21 mouse cellular contexts compared by ENCODE assay signal in genomic region chr15:42372704-42373286, GRCm38 (mm10).
DNase-seq lines count a peak whose midpoint lies in the region; ATAC-seq lines count a peak whose summit lies in the region.
"Had no signal": no experiment of that assay in that cellular context is flagged by ENCODE, and none has a peak within 500 bp of the region (broad histone marks: within the 10 kb centered on the region; RNA-seq: fewer than 3 reads in every experiment).

No protein-coding gene starts in this region.

- peaks cover 3% of the 10 kb centered on the region for H3K4me1 ChIP-seq in limb, embryonic 11.5 days (ENCODE audit: control insufficient read depth, insufficient read depth, low read length)
- H3K4me1 ChIP-seq in limb, embryonic 10.5 days = peaks cover 20% of the 10 kb centered on the region
- H3K4me1 ChIP-seq in kidney, embryonic 14.5 days (ENCODE audit: control insufficient read depth, insufficient read depth, low read length) = peaks cover 4% of the 10 kb centered on the region; the same call in 1 of the 2 replicates
- H3K4me1 ChIP-seq in neural tube, embryonic 11.5 days (ENCODE audit: control insufficient read depth, insufficient read depth, low read length) = no peaks in the 10 kb centered on the region
- H3K4me1 ChIP-seq: forebrain, embryonic 12.5 days had no signal

- peak; percentile 27 for DNase-seq in limb, embryonic 11.5 days (ENCODE audit: low spot score)
- no peak for DNase-seq in limb, embryonic 10.5 days (ENCODE audit: low spot score)
- peak; percentile 51 for DNase-seq in embryo, embryonic 9.5 days (ENCODE audit: extremely low spot score)
- peak; percentile 15 for DNase-seq in neural tube, embryonic 11.5 days (ENCODE audit: low spot score)
- no peak for DNase-seq in right cerebral cortex, postnatal 36 days (ENCODE audit: low spot score in 2 of 2)
- DNase-seq in cerebellum, postnatal 4 days (ENCODE audit: low spot score in 2 of 2) = no peak
- no peak for DNase-seq in lung, postnatal 14 days
- DNase-seq: adrenal gland, postnatal 14 days; B cell, adult 2 months; cerebellum, adult 18-20 months; cerebellum, postnatal 36 days; gastrocnemius, postnatal 14 days; layer of hippocampus, adult 9-11 months; liver; lung, adult 2 months; right cerebral cortex, postnatal 4 days had no signal

- H3K36me3 ChIP-seq in limb, embryonic 11.5 days (ENCODE audit: control insufficient read depth, insufficient read depth, low read length) = no peaks in the 10 kb centered on the region
- no peaks in the 10 kb centered on the region for H3K36me3 ChIP-seq in limb, embryonic 10.5 days
- H3K36me3 ChIP-seq in kidney, embryonic 14.5 days (ENCODE audit: control insufficient read depth, insufficient read depth, low read length) = no peaks in the 10 kb centered on the region
- H3K36me3 ChIP-seq in neural tube, embryonic 11.5 days (ENCODE audit: control insufficient read depth, insufficient read depth, low read length) = no peaks in the 10 kb centered on the region
- H3K36me3 ChIP-seq: forebrain, embryonic 12.5 days had no signal

- H3K9ac ChIP-seq in limb, embryonic 11.5 days (ENCODE audit: low read length) = no peak overlapping the region
- no peak overlapping the region for H3K9ac ChIP-seq in kidney, embryonic 14.5 days (ENCODE audit: low read depth, low read length)
- H3K9ac ChIP-seq in neural tube, embryonic 11.5 days (ENCODE audit: low read length) = no peak overlapping the region
- H3K9ac ChIP-seq: forebrain, embryonic 12.5 days; hindbrain, embryonic 14.5 days had no signal

- H3K27ac ChIP-seq in limb, embryonic 11.5 days (replicated peaks; ENCODE audit: low read depth, low read length) = no peak overlapping the region
- H3K27ac ChIP-seq in limb, embryonic 10.5 days = no peak overlapping the region
- H3K27ac ChIP-seq in kidney, embryonic 14.5 days (ENCODE audit: low read depth, low read length) = no peak overlapping the region
- H3K27ac ChIP-seq in neural tube, embryonic 11.5 days (ENCODE audit: low read depth, low read length) = no peak overlapping the region
- H3K27ac ChIP-seq: forebrain, embryonic 12.5 days; hindbrain, embryonic 14.5 days had no signal

- WGBS in limb, embryonic 11.5 days = 92% methylated on average over 2 of the region's 2 CpGs
- WGBS in limb, embryonic 10.5 days = 88% methylated on average over 2 of the region's 2 CpGs
- 85% methylated on average over 2 of the region's 2 CpGs for WGBS in kidney, embryonic 14.5 days
- 92% methylated on average over 2 of the region's 2 CpGs for WGBS in neural tube, embryonic 11.5 days

- peak; percentile 65; the same call in 1 of the 2 replicates for ATAC-seq in limb, embryonic 11.5 days (ENCODE audit: insufficient number of reproducible peaks, low FRiP score, low TSS enrichment, low read depth)
- peak; percentile 91 for ATAC-seq in kidney, embryonic 14.5 days (ENCODE audit: low FRiP score, low TSS enrichment)
- no peak for ATAC-seq in neural tube, embryonic 11.5 days (ENCODE audit: insufficient read depth, low FRiP score, low TSS enrichment)
- ATAC-seq: activated CD4-positive, CD25-positive, alpha-beta regulatory T cell, adult 4 months; Patski had no signal

- H3K9me3 ChIP-seq in limb, embryonic 11.5 days (ENCODE audit: control insufficient read depth, low read length) = no peaks in the 10 kb centered on the region
- H3K9me3 ChIP-seq in limb, embryonic 10.5 days (replicated peaks) = no peaks in the 10 kb centered on the region
- H3K9me3 ChIP-seq in kidney, embryonic 14.5 days (ENCODE audit: control insufficient read depth, low read length) = no peaks in the 10 kb centered on the region
- no peaks in the 10 kb centered on the region for H3K9me3 ChIP-seq in neural tube, embryonic 11.5 days (ENCODE audit: control insufficient read depth, low read length)
- H3K9me3 ChIP-seq: forebrain, embryonic 12.5 days had no signal

- no peaks in the 10 kb centered on the region for H3K27me3 ChIP-seq in limb, embryonic 11.5 days (ENCODE audit: control insufficient read depth, insufficient read depth, low read length)
- H3K27me3 ChIP-seq in limb, embryonic 10.5 days (ENCODE audit: low read depth, poor library complexity, severe bottlenecking) = no peaks in the 10 kb centered on the region
- no peaks in the 10 kb centered on the region for H3K27me3 ChIP-seq in kidney, embryonic 14.5 days (ENCODE audit: control insufficient read depth, insufficient read depth, low read length)
- no peaks in the 10 kb centered on the region for H3K27me3 ChIP-seq in neural tube, embryonic 11.5 days (ENCODE audit: control insufficient read depth, insufficient read depth, low read length)
- H3K27me3 ChIP-seq: forebrain, embryonic 12.5 days; Patski had no signal

- H3K4me2 ChIP-seq in limb, embryonic 11.5 days (ENCODE audit: low read depth, severe bottlenecking) = no peak overlapping the region
- no peak overlapping the region for H3K4me2 ChIP-seq in kidney, embryonic 14.5 days (replicated peaks; ENCODE audit: low read depth, low read length)
- no peak overlapping the region for H3K4me2 ChIP-seq in neural tube, embryonic 11.5 days (ENCODE audit: low read depth)
- H3K4me2 ChIP-seq: forebrain, embryonic 12.5 days; hindbrain, embryonic 14.5 days had no signal

- H3K4me3 ChIP-seq in limb, embryonic 11.5 days (ENCODE audit: low read depth, low read length) = no peak overlapping the region
- no peak overlapping the region for H3K4me3 ChIP-seq in limb, embryonic 10.5 days
- no peak overlapping the region for H3K4me3 ChIP-seq in kidney, embryonic 14.5 days (ENCODE audit: low read length)
- no peak overlapping the region for H3K4me3 ChIP-seq in neural tube, embryonic 11.5 days (ENCODE audit: low read depth, low read length)
- H3K4me3 ChIP-seq: forebrain, embryonic 12.5 days had no signal

Comparison
In these comparisons a context has a peak if more than half of its experiments do, and no peak if none do; other contexts are left out.
1. DNase-seq: peak in limb, embryonic 11.5 days (single experiment), embryo, embryonic 9.5 days (single experiment) and neural tube, embryonic 11.5 days (single experiment); none in limb, embryonic 10.5 days (single experiment), right cerebral cortex, postnatal 36 days (0 of 2), cerebellum, postnatal 4 days (0 of 2) and lung, postnatal 14 days (single experiment).